Mouse (Mus musculus) heart, postnatal 36 days (tissue): ENCODE results near the gene Nwd2. TPM values are rescaled to one million over a fixed set of nuclear protein-coding genes. Genes with fewer than 3 reads are reported as not detected.

Experiments
- DNase-seq, 2 experiments: peaks; one replicate each; pipeline ENCODE4 v3.0.0; 2021 to 2022
- intact Hi-C: fragments of 180-260 bp; cut with DNase I; formaldehyde crosslinking; loops from one replicate; pipeline ENCODE4 v1.15.1; 2025
- total RNA-seq, 2 experiments: library from RNA; stranded (reverse); gene quantifications; 2 replicates each; pipeline ENCODE4 v1.2.3; 2021

Gene Nwd2
- total RNA-seq, 2 experiments from 2014 or later: not detected

GRCm38 (mm10) chr5:63827006-63827405 lies 178.1 kb downstream of the Nwd2 start:
- intact Hi-C loops: no loop called here
- peak in 1 of 2 experiments; percentile 22 for DNase-seq

GRCm38 (mm10) chr5:63827415-63828053 lies 178.6 kb downstream of the Nwd2 start:
- DNase-seq: no peak
- intact Hi-C loops: no loop called here

GRCm38 (mm10) chr5:63828380-63829185 lies 179.7 kb downstream of the Nwd2 start:
- no peak for DNase-seq
- intact Hi-C loops: no loop called here

GRCm38 (mm10) chr5:63831054-63831453 lies 182.2 kb downstream of the Nwd2 start:
- no peak for DNase-seq
- intact Hi-C loops: no loop called here

GRCm38 (mm10) chr5:63833955-63834354 lies 185.1 kb downstream of the Nwd2 start:
- intact Hi-C loops: no loop called here
- DNase-seq: no peak

GRCm38 (mm10) chr5:63834435-63834834 lies 185.5 kb downstream of the Nwd2 start:
- DNase-seq: no peak
- intact Hi-C loops: no loop called here

GRCm38 (mm10) chr5:63837115-63837514 lies 188.2 kb downstream of the Nwd2 start:
- DNase-seq: no peak
- intact Hi-C loops: no loop called here

GRCm38 (mm10) chr5:63837851-63838250 lies 188.9 kb downstream of the Nwd2 start:
- no peak for DNase-seq
- intact Hi-C loops: no loop called here

GRCm38 (mm10) chr5:63839801-63840416 lies 191.0 kb downstream of the Nwd2 start:
- intact Hi-C loops: no loop called here
- no peak for DNase-seq

GRCm38 (mm10) chr5:63847080-63847479 lies 198.2 kb downstream of the Nwd2 start:
- no peak for DNase-seq
- intact Hi-C loops: no loop called here

- intact Hi-C loops: no loop called here
- no peak for DNase-seq
Observed at GRCm38 (mm10) chr5:63847541-63848226, 198.8 kb downstream of the Nwd2 start.

GRCm38 (mm10) chr5:63858901-63859300 lies 210.0 kb downstream of the Nwd2 start:
- DNase-seq: no peak
- intact Hi-C loops: no loop called here

Other genes with a start within 250 kb of the Nwd2 start
- 1 to 10 TPM; 2.1 to 2.7 TPM for gene 0610040J01Rik, start 163.3 kb downstream of the Nwd2 start, total RNA-seq